Comparison of ENCODE assay signal across 25 mouse cellular contexts in the genomic region with DNA sequence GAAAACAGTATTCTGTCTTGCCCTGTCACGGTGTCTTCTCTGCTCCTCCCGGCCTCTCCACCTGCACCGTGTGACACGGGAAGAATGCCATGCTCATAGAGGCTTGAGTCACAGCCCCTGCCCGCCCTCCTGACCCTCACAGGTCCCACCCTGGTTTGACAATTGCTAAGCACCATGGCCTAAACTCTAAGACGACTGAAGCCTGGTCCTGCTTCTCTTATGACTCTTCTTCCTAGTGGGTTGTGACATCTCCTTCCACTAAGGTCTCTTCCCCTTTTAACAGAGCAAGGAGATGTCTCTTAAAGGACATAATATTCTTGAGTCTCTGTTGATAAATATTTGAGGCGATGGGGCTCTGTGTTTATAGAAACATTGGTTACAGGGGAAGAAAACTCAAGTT.
DNase-seq lines count a peak whose midpoint lies in the region; ATAC-seq and TF ChIP-seq lines count a peak whose summit lies in the region.
"Had no signal": no experiment of that assay in that cellular context is flagged by ENCODE, and none has a peak within 500 bp of the region (broad histone marks: within the 10 kb centered on the region; RNA-seq: fewer than 3 reads in every experiment).

No protein-coding gene starts in this region.

- intact Hi-C loops in left cerebral cortex, postnatal 4 days (cut with DNase I), result no loop called here

- no peak overlapping the region for H3K4me2 ChIP-seq in forebrain, embryonic 11.5 days (ENCODE audit: low read depth, low read length, severe bottlenecking)
- H3K4me2 ChIP-seq: embryonic facial prominence, embryonic 13.5 days; embryonic facial prominence, embryonic 15.5 days; forebrain, embryonic 13.5 days; forebrain, embryonic 15.5 days had no signal

- no peak for DNase-seq in testis, postnatal 14 days (ENCODE audit: low spot score)
- no peak for DNase-seq in left cerebral cortex, postnatal 4 days
- no peak for DNase-seq in forebrain, embryonic 11.5 days (ENCODE audit: low spot score)
- no peak for DNase-seq in thymus, postnatal 36 days
- DNase-seq: adrenal gland, adult 8-10 months; adrenal gland, postnatal 14 days; adrenal gland, postnatal 36 days; cerebellum, adult 11 months; cerebellum, adult 18-20 months; cerebellum, adult 8-10 months; cerebellum, adult 9-11 months; cerebellum, postnatal 14 days; cerebellum, postnatal 36 days; embryo, embryonic 11 days; forebrain, postnatal 0 days had no signal

- H3K36me3 ChIP-seq in testis, adult 2 months (ENCODE audit: control insufficient read depth, insufficient read depth, low read length), result no peaks in the 10 kb centered on the region
- no peaks in the 10 kb centered on the region for H3K36me3 ChIP-seq in forebrain, embryonic 11.5 days (ENCODE audit: control insufficient read depth, insufficient read depth, low read length)
- H3K36me3 ChIP-seq: embryonic facial prominence, embryonic 13.5 days; embryonic facial prominence, embryonic 15.5 days; forebrain, embryonic 10.5 days; forebrain, embryonic 15.5 days had no signal

- no peak for TF ChIP-seq POLR2A in testis, adult 2 months (IDR thresholded peaks at IDR 0.05; ENCODE audit: control insufficient read depth, low read depth, low read length)

- H3K27me3 ChIP-seq in testis, adult 2 months (ENCODE audit: control insufficient read depth, insufficient read depth, low read length), result no peaks in the 10 kb centered on the region
- no peaks in the 10 kb centered on the region for H3K27me3 ChIP-seq in forebrain, embryonic 11.5 days (ENCODE audit: control insufficient read depth, insufficient read depth, low read length)
- H3K27me3 ChIP-seq: embryonic facial prominence, embryonic 15.5 days; forebrain, embryonic 15.5 days had no signal

- peaks cover 6% of the 10 kb centered on the region for H3K4me1 ChIP-seq in testis, adult 2 months (ENCODE audit: control insufficient read depth, insufficient read depth, low read length)
- no peaks in the 10 kb centered on the region for H3K4me1 ChIP-seq in forebrain, embryonic 11.5 days (replicated peaks; ENCODE audit: control insufficient read depth, insufficient read depth, low read length)
- H3K4me1 ChIP-seq: embryonic facial prominence, embryonic 13.5 days; embryonic facial prominence, embryonic 15.5 days had no signal

- H3K9me3 ChIP-seq in forebrain, embryonic 11.5 days (ENCODE audit: control insufficient read depth, low read length), result no peaks in the 10 kb centered on the region
- H3K9me3 ChIP-seq: embryonic facial prominence, embryonic 13.5 days; embryonic facial prominence, embryonic 15.5 days; forebrain, embryonic 13.5 days; forebrain, embryonic 15.5 days had no signal

- H3K9ac ChIP-seq in forebrain, embryonic 11.5 days (ENCODE audit: low read length), result no peak overlapping the region
- H3K9ac ChIP-seq: embryonic facial prominence, embryonic 13.5 days; embryonic facial prominence, embryonic 15.5 days; forebrain, embryonic 13.5 days; forebrain, embryonic 15.5 days; forebrain, postnatal 0 days had no signal

- TF ChIP-seq CTCF in testis, adult 2 months (IDR thresholded peaks at IDR 0.05; ENCODE audit: control insufficient read depth, insufficient read depth, insufficient replicate concordance, low read depth, low read length), result no peak

- H3K4me3 ChIP-seq in testis, adult 2 months (ENCODE audit: control insufficient read depth, low read depth, low read length), result peak overlapping the region; percentile 42
- H3K4me3 ChIP-seq in forebrain, embryonic 11.5 days (ENCODE audit: low read depth, low read length), result no peak overlapping the region
- H3K4me3 ChIP-seq: embryonic facial prominence, embryonic 13.5 days; embryonic facial prominence, embryonic 15.5 days; erythroblast, embryonic 14.5 days; forebrain, embryonic 10.5 days; forebrain, embryonic 13.5 days; forebrain, embryonic 15.5 days had no signal

- peak overlapping the region; percentile 21; the same call in 1 of the 2 replicates for H3K27ac ChIP-seq in testis, adult 2 months (ENCODE audit: control insufficient read depth, insufficient read depth, low read depth, low read length)
- H3K27ac ChIP-seq in forebrain, embryonic 11.5 days (ENCODE audit: low read depth, low read length), result no peak overlapping the region
- H3K27ac ChIP-seq: embryonic facial prominence, embryonic 13.5 days; embryonic facial prominence, embryonic 15.5 days; forebrain, embryonic 10.5 days; forebrain, embryonic 13.5 days; forebrain, embryonic 15.5 days had no signal

- ATAC-seq in granulocyte monocyte progenitor cell, adult 5-6 weeks (replicated peaks; ENCODE audit: poor library complexity, severe bottlenecking), result peak; percentile 77
- peak; percentile 40 for ATAC-seq in megakaryocyte progenitor cell, adult 5-6 weeks (replicated peaks; ENCODE audit: poor library complexity)
- peak; percentile 59; the same call in 1 of the 2 replicates for ATAC-seq in neutrophil, adult 5-6 weeks (ENCODE audit: extremely low read depth, insufficient number of reproducible peaks, low FRiP score, poor library complexity, severe bottlenecking)
- ATAC-seq in forebrain, embryonic 11.5 days (replicated peaks; ENCODE audit: low FRiP score), result no peak
- ATAC-seq: forebrain, embryonic 13.5 days; forebrain, embryonic 15.5 days; forebrain, postnatal 0 days had no signal

- WGBS in forebrain, embryonic 11.5 days, result 88% methylated on average over 7 of the region's 7 CpGs
